Mouse (Mus musculus): Measurements from ENCODE around the gene Nit1.

DNA sequence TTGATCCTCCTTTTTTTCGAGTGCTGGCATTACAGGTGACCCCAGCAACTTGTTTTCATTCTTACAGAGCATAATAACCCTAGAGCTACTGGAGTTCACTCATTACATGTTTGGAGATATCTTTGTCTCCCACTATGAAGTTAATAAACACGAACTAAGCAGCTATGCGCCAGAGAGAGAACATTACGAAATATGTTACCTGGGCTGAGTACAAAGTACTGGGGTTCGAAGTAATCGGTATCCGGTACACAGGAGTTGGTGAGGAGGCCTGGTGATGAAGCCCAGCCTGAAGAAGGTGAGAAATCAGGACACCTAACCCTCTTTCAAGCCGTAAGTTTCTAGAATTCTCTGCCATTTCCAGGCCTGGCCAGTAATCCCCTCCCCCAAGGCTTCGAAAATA, 731 bp downstream of the Nit1 start:
- TF ChIP-seq ZC3H11A (IDR thresholded peaks at IDR 0.05; ENCODE audit: borderline replicate concordance, low read depth, low read length): no peak
- TF ChIP-seq HCFC1 (IDR thresholded peaks at IDR 0.05; ENCODE audit: borderline replicate concordance, insufficient read depth, low read length): no peak

Measured in ES-E14 (cell line).